Mouse (Mus musculus) kidney, embryonic 16.5 days (tissue): Measurements from ENCODE around the gene Socs7. TPM values are rescaled to one million over a fixed set of nuclear protein-coding genes. Genes with fewer than 3 reads are reported as not detected.
A peak's percentile ranks its signal among the peaks of the same experiment; 100 is the strongest.

Experiments
- ATAC-seq: fragments of 200-750 bp; cut with Nextera tagmentation; 2 replicates; pipeline ENCODE4 v1.8.0; 2017; ENCODE audit warnings: moderate TSS enrichment; ENCODE audit not compliant: low FRiP score, low TSS enrichment
- H3K27ac ChIP-seq: fragments of 300-500 bp; sonication (generic); 2 replicates; pipeline ENCODE4 v1.5.1; 2014; ENCODE audit warnings: low read length
- H3K27me3 ChIP-seq: fragments of 300-500 bp; sonication (generic); 2 replicates; pipeline ENCODE4 v1.6.1; 2014; ENCODE audit warnings: low read length, control low read depth, mixed read lengths; ENCODE audit not compliant: insufficient read depth
- H3K36me3 ChIP-seq: fragments of 300-500 bp; sonication (generic); 2 replicates; pipeline ENCODE4 v1.6.1; 2014; ENCODE audit warnings: low read length, control low read depth, mixed read lengths; ENCODE audit not compliant: insufficient read depth
- H3K4me1 ChIP-seq: fragments of 300-500 bp; sonication (generic); 2 replicates; pipeline ENCODE4 v1.6.1; 2014; ENCODE audit warnings: low read length, control low read depth, mixed read lengths; ENCODE audit not compliant: insufficient read depth
- H3K4me2 ChIP-seq: fragments of 300-500 bp; sonication (generic); replicated peaks from 2 replicates; pipeline ENCODE4 v1.6.1; 2014; ENCODE audit warnings: low read depth, low read length
- H3K4me3 ChIP-seq: fragments of 300-500 bp; sonication (generic); 2 replicates; pipeline ENCODE4 v1.5.1; 2014; ENCODE audit warnings: mild to moderate bottlenecking, low read length
- H3K9ac ChIP-seq: fragments of 300-500 bp; sonication (generic); replicated peaks from 2 replicates; pipeline ENCODE4 v1.6.1; 2014; ENCODE audit warnings: low read length
- H3K9me3 ChIP-seq: fragments of 300-500 bp; sonication (generic); 2 replicates; pipeline ENCODE4 v1.6.1; 2016; ENCODE audit warnings: low read length, control low read depth
- WGBS: fragments of 180-500 bp; shearing (Covaris S2); extraction: QIAGEN DNeasy Blood & Tissue Kit; methylation state at CpG from one replicate; pipeline ENCODE4 v1.1.7; 2014; 5-methylcytosine and 5-hydroxymethylcytosine counted together
- polyA plus RNA-seq: library from polyadenylated mRNA; unstranded; fragments of >200 nt; fragmentation: Nextera tagmentation; extraction: Ambion mirVana; gene quantifications from 2 replicates; pipeline ENCODE4 v1.2.1, GENCODE M21; 2015

Gene Socs7
- polyA plus RNA-seq, 1 experiment from 2014 or later, result 3.5 TPM

DNA sequence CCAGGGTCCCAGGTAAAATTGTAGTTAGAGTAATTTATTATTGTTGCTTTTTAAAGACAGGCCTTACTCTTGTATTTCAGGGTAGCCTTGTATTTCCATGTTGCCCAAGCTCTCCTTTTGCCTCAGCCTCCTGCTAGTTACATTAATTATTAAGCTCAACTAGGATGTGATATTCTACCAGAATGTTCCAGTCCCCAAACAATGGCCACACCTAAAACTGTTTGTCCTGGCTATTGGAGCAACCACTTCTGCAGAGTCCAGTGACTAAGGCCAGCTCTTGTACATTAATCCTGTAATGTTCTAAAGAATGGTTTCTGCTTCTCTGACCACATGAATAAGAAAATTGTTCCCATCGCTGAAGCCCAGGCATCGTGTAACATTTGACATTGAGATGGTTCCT is 20.7 kb downstream of the Socs7 start:
- ATAC-seq, result no peak
- no peak overlapping the region for H3K4me3 ChIP-seq

DNA sequence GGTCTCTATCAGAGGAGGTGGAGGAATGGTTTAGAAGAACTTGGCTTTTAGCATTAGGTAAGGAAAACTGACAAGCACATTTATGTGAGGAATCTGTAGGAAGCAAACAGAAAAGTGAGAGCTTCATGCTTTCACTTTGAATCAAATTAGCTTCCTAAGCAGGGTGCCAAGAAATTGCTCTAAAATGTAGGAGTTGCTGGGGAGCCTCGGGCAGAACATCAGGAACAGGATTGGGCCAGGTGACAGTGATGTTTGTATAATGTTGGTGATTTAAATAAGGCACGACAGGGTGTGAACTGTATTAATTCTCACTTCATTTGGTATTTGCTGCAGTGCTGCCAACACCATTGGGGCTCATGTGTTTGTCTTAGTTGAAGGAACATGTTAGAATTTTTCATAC is 21.4 kb downstream of the Socs7 start:
- Histone ChIP-seq H3K4me3 (no peak overlapping the region), H3K9ac (no peak overlapping the region), H3K27ac (no peak overlapping the region; the same call in 1 of the 2 replicates), H3K4me2 (no peak overlapping the region), H3K9me3 (no peaks in the 10 kb centered on the region), H3K4me1 (no peaks in the 10 kb centered on the region), H3K27me3 (no peaks in the 10 kb centered on the region), H3K36me3 (peaks cover 29% of the 10 kb centered on the region)
- 69% methylated on average over 2 of the region's 2 CpGs for WGBS
- no peak for ATAC-seq

More for the DNA sequence above, 20.7 kb downstream of the Socs7 start:
- Histone ChIP-seq H3K27me3 (no peaks in the 10 kb centered on the region), H3K9ac (no peak overlapping the region), H3K4me1 (no peaks in the 10 kb centered on the region), H3K36me3 (peaks cover 34% of the 10 kb centered on the region), H3K4me2 (no peak overlapping the region), H3K27ac (peak overlapping the region; percentile 31; the same call in 1 of the 2 replicates), H3K9me3 (no peaks in the 10 kb centered on the region)
- WGBS, result 83% methylated on average over 2 of the region's 2 CpGs

DNA sequence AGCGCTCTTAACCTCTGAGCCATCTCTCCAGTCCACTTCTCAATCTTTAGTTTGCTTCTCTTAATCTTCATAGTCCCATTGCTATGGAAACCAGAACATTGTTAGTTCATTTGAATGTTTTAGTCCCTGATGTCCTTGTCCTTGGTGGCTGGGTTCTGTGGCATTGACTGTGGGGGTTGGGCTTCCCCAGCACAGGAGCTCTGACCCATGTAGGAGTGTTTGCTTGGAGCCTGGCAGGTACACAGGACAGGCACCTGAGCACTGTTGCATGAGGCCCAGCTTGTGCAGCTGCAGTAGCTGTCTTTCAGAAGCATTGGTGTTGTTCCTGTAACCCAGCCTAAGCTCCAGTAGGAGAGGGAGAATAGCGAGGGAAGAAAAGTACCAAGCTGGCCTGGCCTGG is 25.5 kb downstream of the Socs7 start:
- no peak for ATAC-seq
- 90% methylated on average over 2 of the region's 2 CpGs for WGBS
- Histone ChIP-seq H3K9me3 (no peaks in the 10 kb centered on the region), H3K4me2 (no peak overlapping the region), H3K27ac (no peak overlapping the region), H3K36me3 (peaks cover 43% of the 10 kb centered on the region), H3K9ac (no peak overlapping the region), H3K4me3 (no peak overlapping the region), H3K4me1 (peaks cover 6% of the 10 kb centered on the region; the same call in 1 of the 2 replicates), H3K27me3 (no peaks in the 10 kb centered on the region)

DNA sequence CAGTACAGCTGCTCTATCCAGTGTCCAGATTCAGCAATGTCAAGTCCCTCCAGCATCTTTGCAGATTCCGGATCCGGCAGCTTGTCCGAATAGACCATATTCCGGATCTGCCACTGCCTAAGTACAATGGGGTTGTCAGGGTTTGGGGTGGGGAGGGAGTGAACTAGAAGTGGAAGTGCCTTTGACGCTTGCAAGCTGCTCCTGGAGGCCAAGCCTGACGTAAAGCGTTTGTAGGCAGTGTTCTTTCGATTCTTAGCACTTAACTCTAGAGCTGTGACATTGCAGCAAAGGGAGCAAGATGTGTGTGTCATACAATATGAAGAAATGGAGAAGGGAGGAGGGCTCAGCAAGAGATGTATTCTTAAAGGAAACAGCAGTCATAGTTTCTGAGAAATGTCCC is 26.8 kb downstream of the Socs7 start:
- Histone ChIP-seq H3K4me3 (no peak overlapping the region), H3K9ac (no peak overlapping the region), H3K9me3 (no peaks in the 10 kb centered on the region), H3K27me3 (no peaks in the 10 kb centered on the region), H3K4me2 (no peak overlapping the region), H3K4me1 (peaks cover 16% of the 10 kb centered on the region), H3K36me3 (peaks cover 33% of the 10 kb centered on the region), H3K27ac (no peak overlapping the region)
- ATAC-seq, result no peak
- WGBS, result 85% methylated on average over 8 of the region's 8 CpGs

DNA sequence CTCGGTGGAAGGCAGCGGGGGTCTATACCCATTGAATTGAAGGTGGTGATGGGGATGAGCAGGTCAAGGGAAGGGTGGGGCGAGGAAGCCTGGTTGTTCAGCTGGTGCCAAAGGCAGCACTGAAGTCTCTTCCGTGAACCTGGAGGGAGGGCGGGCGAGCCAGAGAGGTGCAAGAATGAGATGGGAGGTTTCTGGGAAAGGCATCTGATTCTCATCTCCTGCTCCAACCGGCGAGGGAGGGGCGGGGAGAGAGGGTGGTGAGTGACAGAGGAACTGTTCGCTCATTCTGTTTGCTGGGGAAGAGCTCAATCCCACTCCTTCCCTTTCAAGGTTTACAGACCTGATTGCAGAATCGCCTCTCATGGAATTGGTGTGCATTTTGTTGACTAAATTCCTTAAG is 31.3 kb downstream of the Socs7 start:
- Histone ChIP-seq H3K4me2 (no peak overlapping the region), H3K36me3 (peaks cover 27% of the 10 kb centered on the region), H3K27ac (no peak overlapping the region), H3K4me1 (peaks cover 20% of the 10 kb centered on the region), H3K27me3 (no peaks in the 10 kb centered on the region), H3K4me3 (no peak overlapping the region), H3K9ac (no peak overlapping the region), H3K9me3 (no peaks in the 10 kb centered on the region)
- WGBS, result 63% methylated on average over 11 of the region's 11 CpGs
- ATAC-seq, result no peak

DNA sequence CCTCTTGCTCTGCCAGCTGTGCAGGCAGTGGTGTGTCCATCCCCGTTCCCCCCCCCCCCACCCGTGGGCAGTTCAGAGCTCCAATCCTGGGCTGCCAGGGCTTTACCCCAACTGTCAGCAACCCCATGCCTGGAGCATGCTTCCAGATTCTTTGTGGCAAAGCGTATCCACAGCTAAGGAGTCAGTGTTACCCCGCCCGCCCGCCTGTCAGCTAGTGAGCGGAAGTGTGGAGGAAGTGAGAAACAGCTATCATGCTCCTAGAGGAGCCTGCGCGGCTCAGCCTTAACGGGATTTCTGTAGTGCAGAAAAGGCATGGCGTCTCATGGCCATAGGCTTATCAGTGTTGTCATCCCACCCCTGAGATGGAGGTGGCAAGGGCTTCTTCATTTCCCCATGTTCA is 31.8 kb downstream of the Socs7 start:
- Histone ChIP-seq H3K36me3 (peaks cover 22% of the 10 kb centered on the region), H3K4me1 (peaks cover 20% of the 10 kb centered on the region), H3K27me3 (no peaks in the 10 kb centered on the region), H3K4me3 (no peak overlapping the region), H3K9ac (no peak overlapping the region), H3K9me3 (no peaks in the 10 kb centered on the region), H3K27ac (no peak overlapping the region), H3K4me2 (no peak overlapping the region)
- WGBS, result 67% methylated on average over 11 of the region's 11 CpGs
- ATAC-seq, result no peak

DNA sequence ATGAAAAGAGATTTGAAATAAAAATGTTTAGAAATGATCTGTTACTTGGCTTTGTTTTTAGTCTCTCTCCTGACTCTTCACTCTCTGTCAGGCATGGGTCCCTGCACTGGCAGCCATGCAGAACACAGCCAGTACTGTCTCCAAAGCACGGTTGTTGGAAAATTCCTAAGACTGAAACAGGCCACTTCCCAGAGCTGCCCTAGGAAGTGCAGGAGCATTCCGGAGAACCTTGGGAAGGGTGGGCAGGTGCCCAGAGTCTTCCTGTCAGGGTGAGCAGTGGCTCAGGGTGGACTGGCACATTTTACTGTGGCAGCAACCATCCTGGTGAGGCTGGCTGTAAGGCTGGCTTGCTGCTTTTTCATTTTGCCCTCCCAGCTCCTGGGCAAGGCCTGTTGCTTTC is 36.2 kb downstream of the Socs7 start:
- H3K27me3 ChIP-seq, result peaks cover 3% of the 10 kb centered on the region; the same call in 1 of the 2 replicates
- ATAC-seq, result no peak
- H3K4me1 ChIP-seq, result peaks cover 18% of the 10 kb centered on the region
- no peak overlapping the region for H3K9ac ChIP-seq
- 52% methylated on average over 2 of the region's 2 CpGs for WGBS
- no peaks in the 10 kb centered on the region for H3K9me3 ChIP-seq
- H3K27ac ChIP-seq, result no peak overlapping the region
- H3K4me2 ChIP-seq, result no peak overlapping the region
- no peak overlapping the region for H3K4me3 ChIP-seq
- no peaks in the 10 kb centered on the region for H3K36me3 ChIP-seq

DNA sequence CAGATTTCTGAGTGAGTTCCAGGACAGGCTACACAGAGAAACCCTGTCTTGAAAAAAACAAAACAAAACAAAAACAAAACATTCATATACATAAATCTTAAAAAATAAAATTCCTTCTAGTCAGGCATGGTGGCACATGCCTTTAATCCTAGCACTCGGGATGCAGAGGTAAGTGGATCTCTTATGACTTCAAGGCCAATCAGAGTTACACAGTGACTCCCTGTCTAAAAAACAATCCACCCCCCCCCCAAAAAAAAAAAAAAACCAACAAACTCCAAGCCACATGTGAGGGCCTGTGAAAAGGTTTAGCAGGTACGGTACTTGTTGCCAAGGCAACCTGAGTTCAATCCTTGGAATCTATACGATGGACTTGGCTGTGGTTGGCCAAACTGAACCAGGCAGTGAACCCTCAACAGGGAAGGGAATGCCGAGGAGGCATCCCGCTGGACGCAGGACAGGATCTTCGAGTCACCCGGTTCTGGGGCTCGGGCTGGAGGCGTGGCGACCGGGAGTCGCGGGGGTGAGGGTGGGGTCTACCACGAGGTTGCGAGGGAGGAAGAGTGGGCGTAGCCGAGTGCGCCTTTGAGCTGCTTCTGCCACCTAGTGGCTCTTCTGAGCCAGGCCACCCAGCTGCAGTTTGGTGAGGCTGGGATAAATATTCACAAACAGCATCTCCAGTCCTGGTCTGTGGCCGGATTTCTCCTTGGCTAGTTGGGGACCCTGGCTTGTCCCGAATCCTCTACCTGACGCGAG is 37.8 kb downstream of the Socs7 start:
- Histone ChIP-seq H3K27ac (no peak overlapping the region), H3K4me2 (peak overlapping the region; percentile 68), H3K9ac (no peak overlapping the region), H3K4me3 (peak overlapping the region; percentile 39), H3K4me1 (peaks cover 17% of the 10 kb centered on the region), H3K36me3 (no peaks in the 10 kb centered on the region), H3K9me3 (no peaks in the 10 kb centered on the region), H3K27me3 (peaks cover 3% of the 10 kb centered on the region; the same call in 1 of the 2 replicates)
- peak; percentile 52 for ATAC-seq
- WGBS, result 3% methylated on average over 23 of the region's 23 CpGs

DNA sequence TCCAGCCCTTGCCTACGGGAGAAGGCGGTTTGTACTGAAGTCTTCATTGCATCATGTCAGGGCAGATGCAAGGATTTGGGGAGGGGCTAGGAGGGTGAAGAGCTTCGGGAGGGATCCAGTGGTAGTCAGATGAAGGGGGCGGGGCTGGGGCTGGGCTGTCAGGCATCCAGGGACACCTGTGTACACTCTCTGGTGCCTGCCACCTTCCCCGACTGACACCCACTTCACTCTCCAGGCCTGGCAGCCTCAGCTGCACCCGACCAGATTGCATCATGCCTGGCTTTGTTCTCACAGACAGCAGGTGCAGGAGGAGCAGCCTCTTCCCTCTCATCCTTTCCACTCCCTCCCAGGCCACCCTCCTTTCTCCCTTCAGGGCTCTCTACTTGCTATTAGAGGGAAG is 38.7 kb downstream of the Socs7 start:
- ATAC-seq, result no peak
- no peak overlapping the region for H3K4me2 ChIP-seq
- H3K4me1 ChIP-seq, result peaks cover 27% of the 10 kb centered on the region
- H3K27ac ChIP-seq, result no peak overlapping the region
- no peaks in the 10 kb centered on the region for H3K9me3 ChIP-seq
- H3K27me3 ChIP-seq, result peaks cover 4% of the 10 kb centered on the region; the same call in 1 of the 2 replicates
- H3K36me3 ChIP-seq, result no peaks in the 10 kb centered on the region
- WGBS, result 17% methylated on average over 6 of the region's 6 CpGs
- H3K9ac ChIP-seq, result no peak overlapping the region
- no peak overlapping the region for H3K4me3 ChIP-seq

DNA sequence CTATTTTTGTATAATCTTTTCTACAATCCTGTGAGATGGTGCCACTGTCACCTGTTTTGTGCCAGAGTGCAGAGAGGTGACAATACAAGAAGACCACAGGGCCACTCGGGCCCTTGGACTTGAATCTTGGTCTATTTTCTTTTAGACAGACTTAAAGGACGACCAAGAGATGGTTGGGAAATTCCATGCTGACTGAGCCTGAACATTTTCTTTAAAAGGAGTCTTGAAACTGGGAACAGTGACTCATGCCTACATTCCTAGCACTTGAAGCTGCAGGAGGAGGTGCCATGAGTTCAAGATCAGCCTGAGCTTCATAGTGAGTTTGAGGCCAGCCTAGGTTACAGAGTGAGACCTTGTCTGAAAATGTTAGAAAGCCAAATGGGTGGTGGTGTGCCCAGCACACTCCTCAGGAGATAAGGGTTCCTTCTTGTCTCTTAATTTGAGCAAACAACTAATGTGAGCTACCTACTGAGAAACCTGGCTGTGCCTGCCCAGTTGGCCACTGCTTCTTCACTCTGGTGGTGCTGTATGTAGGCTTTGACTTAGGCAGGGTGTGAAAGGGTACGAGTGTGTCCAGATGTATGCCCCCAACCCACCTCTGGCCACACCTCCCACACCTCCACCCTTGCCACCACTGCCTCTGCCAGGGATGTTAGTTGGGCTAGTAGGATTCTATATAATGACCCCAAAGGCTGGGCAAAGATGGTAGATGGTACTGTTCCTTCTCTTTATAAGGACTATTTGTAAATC is 39.5 kb downstream of the Socs7 start:
- 81% methylated on average over 3 of the region's 3 CpGs for WGBS
- ATAC-seq, result no peak
- H3K9ac ChIP-seq, result no peak overlapping the region
- peaks cover 34% of the 10 kb centered on the region for H3K4me1 ChIP-seq
- H3K4me3 ChIP-seq, result no peak overlapping the region
- no peak overlapping the region for H3K27ac ChIP-seq
- no peaks in the 10 kb centered on the region for H3K36me3 ChIP-seq
- no peaks in the 10 kb centered on the region for H3K9me3 ChIP-seq
- no peak overlapping the region for H3K4me2 ChIP-seq
- H3K27me3 ChIP-seq, result peaks cover 8% of the 10 kb centered on the region; the same call in 1 of the 2 replicates
